Mouse (Mus musculus): ENCODE results near the gene 2310061I04Rik. TPM values are rescaled to one million over a fixed set of nuclear protein-coding genes. Genes with fewer than 3 reads are reported as not detected.

The 2310061I04Rik gene
- polyA plus RNA-seq, 1 experiment from 2014 or later, result 33.7 TPM

- H3K9ac ChIP-seq (ENCODE audit: low read depth, low read length), result peak overlapping the region; percentile 44; the same call in 1 of the 2 replicates
These were observed 30.2 kb upstream of the 2310061I04Rik start for GRCm38 (mm10) chr17:35927471-35927870.

GRCm38 (mm10) chr17:35923281-35923680, 26.1 kb upstream of the 2310061I04Rik start:
- 89% methylated on average over 4 of the region's 4 CpGs for WGBS
- no peaks in the 10 kb centered on the region for H3K27me3 ChIP-seq (replicated peaks; ENCODE audit: control insufficient read depth, insufficient read depth, low read length)
- H3K27ac ChIP-seq (ENCODE audit: low read depth, low read length), result no peak overlapping the region

More at GRCm38 (mm10) chr17:35927471-35927870, 30.2 kb upstream of the 2310061I04Rik start:
- Histone ChIP-seq H3K4me3 (ENCODE audit: low read depth, low read length) (no peak overlapping the region), H3K27ac (ENCODE audit: low read depth, low read length) (peak overlapping the region; percentile 73), H3K27me3 (replicated peaks; ENCODE audit: control insufficient read depth, insufficient read depth, low read length) (no peaks in the 10 kb centered on the region), H3K4me1 (replicated peaks; ENCODE audit: control insufficient read depth, insufficient read depth, low read length) (peaks cover 29% of the 10 kb centered on the region), H3K9me3 (ENCODE audit: control insufficient read depth, low read length) (no peaks in the 10 kb centered on the region), H3K36me3 (ENCODE audit: control insufficient read depth, insufficient read depth, low read length) (peaks cover 60% of the 10 kb centered on the region), H3K4me2 (peak overlapping the region; percentile 32)
- 16% methylated on average over 1 of the region's 1 CpGs for WGBS
- ATAC-seq (replicated peaks; ENCODE audit: low FRiP score) (peak; percentile 87), DNase-seq (ENCODE audit: low spot score) (no peak)

GRCm38 (mm10) chr17:35922566-35922965, 25.3 kb upstream of the 2310061I04Rik start:
- peaks cover 25% of the 10 kb centered on the region for H3K36me3 ChIP-seq (ENCODE audit: control insufficient read depth, insufficient read depth, low read length)

More at GRCm38 (mm10) chr17:35923281-35923680, 26.1 kb upstream of the 2310061I04Rik start:
- Histone ChIP-seq H3K4me2 (no peak overlapping the region), H3K4me3 (ENCODE audit: low read depth, low read length) (no peak overlapping the region), H3K36me3 (ENCODE audit: control insufficient read depth, insufficient read depth, low read length) (peaks cover 32% of the 10 kb centered on the region), H3K4me1 (replicated peaks; ENCODE audit: control insufficient read depth, insufficient read depth, low read length) (peaks cover 44% of the 10 kb centered on the region), H3K9ac (ENCODE audit: low read depth, low read length) (no peak overlapping the region), H3K9me3 (ENCODE audit: control insufficient read depth, low read length) (no peaks in the 10 kb centered on the region)
- ATAC-seq (replicated peaks; ENCODE audit: low FRiP score) (no peak), DNase-seq (ENCODE audit: low spot score) (no peak)

GRCm38 (mm10) chr17:35921710-35922109, 24.5 kb upstream of the 2310061I04Rik start:
- H3K4me2 ChIP-seq, result no peak overlapping the region
- H3K27ac ChIP-seq (ENCODE audit: low read depth, low read length), result no peak overlapping the region
- H3K9ac ChIP-seq (ENCODE audit: low read depth, low read length), result no peak overlapping the region
- ATAC-seq (replicated peaks; ENCODE audit: low FRiP score) (no peak), DNase-seq (ENCODE audit: low spot score) (no peak)
- no peaks in the 10 kb centered on the region for H3K27me3 ChIP-seq (replicated peaks; ENCODE audit: control insufficient read depth, insufficient read depth, low read length)
- WGBS, result 88% methylated on average over 4 of the region's 4 CpGs
- H3K9me3 ChIP-seq (ENCODE audit: control insufficient read depth, low read length), result no peaks in the 10 kb centered on the region
- H3K36me3 ChIP-seq (ENCODE audit: control insufficient read depth, insufficient read depth, low read length), result peaks cover 20% of the 10 kb centered on the region
- H3K4me1 ChIP-seq (replicated peaks; ENCODE audit: control insufficient read depth, insufficient read depth, low read length), result peaks cover 34% of the 10 kb centered on the region
- H3K4me3 ChIP-seq (ENCODE audit: low read depth, low read length), result no peak overlapping the region

More at GRCm38 (mm10) chr17:35922566-35922965, 25.3 kb upstream of the 2310061I04Rik start:
- ATAC-seq (replicated peaks; ENCODE audit: low FRiP score) (no peak), DNase-seq (ENCODE audit: low spot score) (no peak)
- no peak overlapping the region for H3K27ac ChIP-seq (ENCODE audit: low read depth, low read length)
- no peak overlapping the region for H3K4me3 ChIP-seq (ENCODE audit: low read depth, low read length)
- no peak overlapping the region for H3K9ac ChIP-seq (ENCODE audit: low read depth, low read length)
- H3K4me2 ChIP-seq, result no peak overlapping the region
- H3K4me1 ChIP-seq (replicated peaks; ENCODE audit: control insufficient read depth, insufficient read depth, low read length), result peaks cover 39% of the 10 kb centered on the region
- H3K27me3 ChIP-seq (replicated peaks; ENCODE audit: control insufficient read depth, insufficient read depth, low read length), result no peaks in the 10 kb centered on the region
- H3K9me3 ChIP-seq (ENCODE audit: control insufficient read depth, low read length), result no peaks in the 10 kb centered on the region
- WGBS, result 91% methylated on average over 3 of the region's 3 CpGs

- Histone ChIP-seq H3K4me2 (peak overlapping the region; percentile 99), H3K27me3 (replicated peaks; ENCODE audit: control insufficient read depth, insufficient read depth, low read length) (no peaks in the 10 kb centered on the region), H3K4me1 (replicated peaks; ENCODE audit: control insufficient read depth, insufficient read depth, low read length) (peaks cover 27% of the 10 kb centered on the region), H3K9me3 (ENCODE audit: control insufficient read depth, low read length) (no peaks in the 10 kb centered on the region), H3K36me3 (ENCODE audit: control insufficient read depth, insufficient read depth, low read length) (peaks cover 13% of the 10 kb centered on the region), H3K9ac (ENCODE audit: low read depth, low read length) (peak overlapping the region; percentile 100), H3K4me3 (ENCODE audit: low read depth, low read length) (no peak overlapping the region), H3K27ac (ENCODE audit: low read depth, low read length) (peak overlapping the region; percentile 99)
- 82% methylated on average over 5 of the region's 5 CpGs for WGBS
- DNase-seq (ENCODE audit: low spot score) (no peak), ATAC-seq (replicated peaks; ENCODE audit: low FRiP score) (no peak)
These were observed 23.8 kb upstream of the 2310061I04Rik start for GRCm38 (mm10) chr17:35920862-35921562.

- WGBS, result 79% methylated on average over 1 of the region's 1 CpGs
- peak overlapping the region; percentile 78; the same call in 1 of the 2 replicates for H3K4me3 ChIP-seq (ENCODE audit: low read depth, low read length)
- peak overlapping the region; percentile 100 for H3K9ac ChIP-seq (ENCODE audit: low read depth, low read length)
- no peak for DNase-seq (ENCODE audit: low spot score)
- ATAC-seq (replicated peaks; ENCODE audit: low FRiP score), result no peak
- peaks cover 24% of the 10 kb centered on the region for H3K4me1 ChIP-seq (replicated peaks; ENCODE audit: control insufficient read depth, insufficient read depth, low read length)
- H3K27ac ChIP-seq (ENCODE audit: low read depth, low read length), result peak overlapping the region; percentile 99
- H3K4me2 ChIP-seq, result peak overlapping the region; percentile 99
- H3K9me3 ChIP-seq (ENCODE audit: control insufficient read depth, low read length), result no peaks in the 10 kb centered on the region
- H3K27me3 ChIP-seq (replicated peaks; ENCODE audit: control insufficient read depth, insufficient read depth, low read length), result no peaks in the 10 kb centered on the region
- peaks cover 11% of the 10 kb centered on the region for H3K36me3 ChIP-seq (ENCODE audit: control insufficient read depth, insufficient read depth, low read length)
These were observed 23.2 kb upstream of the 2310061I04Rik start for GRCm38 (mm10) chr17:35920384-35920783.

GRCm38 (mm10) chr17:35919864-35920301, 22.7 kb upstream of the 2310061I04Rik start:
- ATAC-seq (replicated peaks; ENCODE audit: low FRiP score) (peak; percentile 39), DNase-seq (ENCODE audit: low spot score) (no peak)
- Histone ChIP-seq H3K4me2 (peak overlapping the region; percentile 99), H3K4me3 (ENCODE audit: low read depth, low read length) (peak overlapping the region; percentile 78), H3K4me1 (replicated peaks; ENCODE audit: control insufficient read depth, insufficient read depth, low read length) (peaks cover 25% of the 10 kb centered on the region), H3K27ac (ENCODE audit: low read depth, low read length) (peak overlapping the region; percentile 99), H3K36me3 (ENCODE audit: control insufficient read depth, insufficient read depth, low read length) (peaks cover 11% of the 10 kb centered on the region), H3K27me3 (replicated peaks; ENCODE audit: control insufficient read depth, insufficient read depth, low read length) (no peaks in the 10 kb centered on the region), H3K9me3 (ENCODE audit: control insufficient read depth, low read length) (no peaks in the 10 kb centered on the region), H3K9ac (ENCODE audit: low read depth, low read length) (peak overlapping the region; percentile 100)
- WGBS, result 38% methylated on average over 6 of the region's 6 CpGs

- Histone ChIP-seq H3K4me1 (replicated peaks; ENCODE audit: control insufficient read depth, insufficient read depth, low read length) (peaks cover 27% of the 10 kb centered on the region), H3K4me3 (ENCODE audit: low read depth, low read length) (peak overlapping the region; percentile 78), H3K36me3 (ENCODE audit: control insufficient read depth, insufficient read depth, low read length) (peaks cover 10% of the 10 kb centered on the region), H3K27ac (ENCODE audit: low read depth, low read length) (peak overlapping the region; percentile 99), H3K4me2 (peak overlapping the region; percentile 99), H3K9ac (ENCODE audit: low read depth, low read length) (peak overlapping the region; percentile 100), H3K27me3 (replicated peaks; ENCODE audit: control insufficient read depth, insufficient read depth, low read length) (no peaks in the 10 kb centered on the region), H3K9me3 (ENCODE audit: control insufficient read depth, low read length) (no peaks in the 10 kb centered on the region)
- 12% methylated on average over 7 of the region's 7 CpGs for WGBS
- ATAC-seq (replicated peaks; ENCODE audit: low FRiP score) (peak; percentile 34), DNase-seq (ENCODE audit: low spot score) (peak; percentile 84)
These were observed 22.0 kb upstream of the 2310061I04Rik start for GRCm38 (mm10) chr17:35919060-35919715.

Measured in liver, embryonic 11.5 days (tissue).